Mouse (Mus musculus): ENCODE data around the gene 9130230L23Rik. TPM values are rescaled to one million over a fixed set of nuclear protein-coding genes. Genes with fewer than 3 reads are reported as not detected.

The 9130230L23Rik gene
- total and polyA plus RNA-seq, 3 experiments, result 0.22 TPM; not detected in 2

DNA sequence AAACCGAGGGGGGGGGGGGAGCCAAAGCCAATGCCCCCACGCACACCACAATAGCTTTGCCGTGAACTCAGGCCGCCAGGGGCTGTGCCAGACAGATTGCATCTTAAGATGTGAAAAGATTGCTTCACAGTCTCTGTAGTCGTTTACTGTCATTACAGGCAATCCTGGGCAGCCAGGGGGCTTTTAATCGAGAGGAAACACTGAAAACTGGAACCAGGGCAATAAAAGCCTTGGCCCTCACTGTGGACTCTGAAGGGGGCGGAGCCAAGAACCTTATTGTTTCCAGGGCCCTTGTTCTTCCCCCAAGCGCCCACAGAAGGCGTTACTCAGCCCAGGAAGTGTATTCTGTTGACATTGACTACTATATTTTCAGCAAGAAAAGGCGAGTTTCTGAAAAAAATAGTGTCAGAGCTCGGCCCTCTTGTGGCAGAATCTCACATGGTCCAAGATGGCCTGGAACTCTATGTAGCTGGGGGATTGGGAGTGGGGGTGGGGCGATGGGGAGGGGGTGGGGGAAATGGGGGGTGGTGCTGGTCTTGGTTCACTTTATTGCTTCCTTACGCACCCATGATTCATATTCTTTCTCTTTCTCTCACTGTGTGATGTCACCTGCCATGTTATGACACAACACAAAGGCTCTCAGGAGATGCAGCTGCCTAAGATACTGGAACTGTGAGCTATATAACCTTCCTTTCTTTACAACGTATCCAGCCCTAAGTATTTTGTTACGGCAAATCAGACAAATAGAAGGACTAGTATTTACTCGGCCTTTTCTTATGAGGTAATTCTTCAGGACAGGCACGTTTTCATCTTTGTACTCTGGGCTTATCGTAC is 53.2 kb downstream of the 9130230L23Rik start (continued):
- no peak for TF ChIP-seq MEF2A (IDR thresholded peaks at IDR 0.05; ENCODE audit: extremely low read depth, insufficient replicate concordance, low read depth, low read length, poor library complexity, severe bottlenecking)
- peak; percentile 45; the same call in 1 of the 2 replicates for TF ChIP-seq ELF1 (IDR thresholded peaks at IDR 0.05; ENCODE audit: low read depth, low read length)
- peak in 2 of 3 experiments; percentile 6 to 45; a peak in 2 of 6 replicates for TF ChIP-seq CTCF (IDR thresholded peaks at IDR 0.05 in 2 of 3, conservative IDR thresholded peaks at IDR 0.05 in 1 of 3; ENCODE audit: control insufficient read depth in 1 of 3, insufficient read depth in 1 of 3, low read depth in 2 of 3, low read length in 3 of 3, poor library complexity in 1 of 3, severe bottlenecking in 1 of 3)
- no peak for TF ChIP-seq NELFE (IDR thresholded peaks at IDR 0.05; ENCODE audit: low read depth, low read length)
- TF ChIP-seq MAFK (IDR thresholded peaks at IDR 0.05; ENCODE audit: borderline replicate concordance, low read depth, low read length), result no peak
- TF ChIP-seq TAL1 (IDR thresholded peaks at IDR 0.05; ENCODE audit: low read length), result no peak
- no peak for TF ChIP-seq KAT2A (conservative IDR thresholded peaks at IDR 0.05; ENCODE audit: low read depth, low read length)
- no peak for TF ChIP-seq MYC (IDR thresholded peaks at IDR 0.05; ENCODE audit: low read depth, low read length)

- no peak overlapping the region for H3K9ac ChIP-seq (ENCODE audit: control insufficient read depth, low read depth, low read length, poor library complexity, severe bottlenecking)
- no peak overlapping the region for H3K27ac ChIP-seq (ENCODE audit: control insufficient read depth, low read depth, low read length)
- no peak for TF ChIP-seq TAL1 (IDR thresholded peaks at IDR 0.05; ENCODE audit: low read length)
- TF ChIP-seq ZKSCAN1 (IDR thresholded peaks at IDR 0.05; ENCODE audit: low read depth, low read length), result no peak
- H3K36me3 ChIP-seq (ENCODE audit: control insufficient read depth in 1 of 2, insufficient read depth in 2 of 2, low read length in 2 of 2), result no peaks in the 10 kb centered on the region
- H3K27me3 ChIP-seq (ENCODE audit: control insufficient read depth in 1 of 2, insufficient read depth in 2 of 2, low read length in 2 of 2), result no peaks in the 10 kb centered on the region
- no peak overlapping the region for H3K4me3 ChIP-seq (ENCODE audit: control insufficient read depth in 1 of 2, insufficient read depth in 1 of 2, low read depth in 2 of 2, low read length in 2 of 2)
- no peaks in the 10 kb centered on the region; the same call in 1 of the 2 replicates for H3K79me2 ChIP-seq (ENCODE audit: control insufficient read depth, insufficient read depth, low read length, poor library complexity)
- DNase-seq (ENCODE audit: low read depth, low spot score), result no peak
- H3K4me1 ChIP-seq (ENCODE audit: control insufficient read depth in 1 of 2, insufficient read depth in 2 of 2, low read length in 2 of 2), result peaks cover 0 to 7% of the 10 kb centered on the region in 2 experiments; a peak in 2 of 4 replicates
- no peaks in the 10 kb centered on the region for H3K9me3 ChIP-seq (replicated peaks; ENCODE audit: insufficient read depth, low read length)
These were observed 53.8 kb downstream of the 9130230L23Rik start for GRCm38 (mm10) chr5:65950236-65950635.

DNA sequence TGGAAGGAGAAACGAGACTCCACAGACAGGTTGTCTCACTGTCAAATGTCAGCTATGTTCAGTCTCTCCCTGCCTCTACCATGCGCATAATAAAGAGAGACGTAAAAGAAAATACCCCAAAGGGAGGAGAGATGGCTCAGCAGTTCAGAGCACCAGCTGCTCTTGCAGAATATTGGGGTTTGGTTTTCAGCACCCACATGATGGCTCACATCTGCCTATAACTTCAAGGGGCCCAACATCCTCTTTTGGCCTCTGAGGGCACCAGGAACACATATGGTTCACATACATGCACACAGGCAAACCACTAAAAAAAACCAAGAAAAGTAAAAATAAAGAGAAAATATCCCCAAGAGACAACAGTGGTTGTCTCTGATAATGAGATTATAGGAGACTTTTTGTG is 54.3 kb downstream of the 9130230L23Rik start:
- DNase-seq (ENCODE audit: low read depth, low spot score), result peak; percentile 44
- Histone ChIP-seq H3K9ac (ENCODE audit: control insufficient read depth, low read depth, low read length, poor library complexity, severe bottlenecking) (no peak overlapping the region), H3K79me2 (ENCODE audit: control insufficient read depth, insufficient read depth, low read length, poor library complexity) (no peaks in the 10 kb centered on the region), H3K27ac (ENCODE audit: control insufficient read depth, low read depth, low read length) (no peak overlapping the region), H3K36me3 (ENCODE audit: control insufficient read depth in 1 of 2, insufficient read depth in 2 of 2, low read length in 2 of 2) (no peaks in the 10 kb centered on the region), H3K4me1 (ENCODE audit: control insufficient read depth in 1 of 2, insufficient read depth in 2 of 2, low read length in 2 of 2) (peaks cover 0 to 7% of the 10 kb centered on the region in 2 experiments; a peak in 2 of 4 replicates), H3K4me3 (ENCODE audit: control insufficient read depth in 1 of 2, insufficient read depth in 1 of 2, low read depth in 2 of 2, low read length in 2 of 2) (no peak overlapping the region), H3K9me3 (replicated peaks; ENCODE audit: insufficient read depth, low read length) (no peaks in the 10 kb centered on the region), H3K27me3 (ENCODE audit: control insufficient read depth in 1 of 2, insufficient read depth in 2 of 2, low read length in 2 of 2) (no peaks in the 10 kb centered on the region)
- TF ChIP-seq UBTF (IDR thresholded peaks at IDR 0.05; ENCODE audit: borderline replicate concordance, insufficient read depth, low read depth, low read length) (no peak), KAT2A (conservative IDR thresholded peaks at IDR 0.05; ENCODE audit: low read depth, low read length) (no peak)

Data from MEL (cell line).